Mouse (Mus musculus): ENCODE data around the gene Pabpn1.

GRCm38 (mm10) chr14:54908682-54909081, 16.4 kb downstream of the Pabpn1 start:
- TF ChIP-seq POLR2A (IDR thresholded peaks at IDR 0.05; ENCODE audit: control insufficient read depth, extremely low read depth, insufficient read depth, low read length, poor library complexity) (no peak), CTCF (IDR thresholded peaks at IDR 0.05; ENCODE audit: borderline replicate concordance, control insufficient read depth, extremely low read depth, insufficient read depth, low read length, poor library complexity) (no peak)

Measured in thymus, adult 2 months (tissue).